Mouse (Mus musculus) neural tube, embryonic 15.5 days (tissue): ENCODE measurements around the gene Grip2. TPM values are rescaled to one million over a fixed set of nuclear protein-coding genes. Genes with fewer than 3 reads are reported as not detected.

Experiments
- ATAC-seq: fragments of 200-750 bp; cut with Nextera tagmentation; 2 replicates; pipeline ENCODE4 v1.8.0; 2017; ENCODE audit warnings: mild to moderate bottlenecking, moderate TSS enrichment, moderate library complexity; ENCODE audit not compliant: low FRiP score
- H3K27ac ChIP-seq: fragments of 300-500 bp; sonication (generic); replicated peaks from 2 replicates; pipeline ENCODE4 v1.5.1; 2015; ENCODE audit warnings: mild to moderate bottlenecking, inconsistent platforms
- H3K27me3 ChIP-seq: fragments of 300-500 bp; sonication (generic); replicated peaks from 2 replicates; pipeline ENCODE4 v1.6.1; 2015; ENCODE audit warnings: inconsistent platforms
- H3K36me3 ChIP-seq: fragments of 300-500 bp; sonication (generic); 2 replicates; pipeline ENCODE4 v1.6.1; 2015; ENCODE audit warnings: inconsistent platforms
- H3K4me1 ChIP-seq: fragments of 300-500 bp; sonication (generic); 2 replicates; pipeline ENCODE4 v1.6.1; 2015; ENCODE audit warnings: inconsistent platforms
- H3K4me2 ChIP-seq: fragments of 300-500 bp; sonication (generic); 2 replicates; pipeline ENCODE4 v1.6.1; 2015; ENCODE audit warnings: inconsistent platforms, mild to moderate bottlenecking, moderate library complexity
- H3K4me3 ChIP-seq: fragments of 300-500 bp; sonication (generic); replicated peaks from 2 replicates; pipeline ENCODE4 v1.5.1; 2015; ENCODE audit warnings: mild to moderate bottlenecking, inconsistent platforms
- H3K9ac ChIP-seq: fragments of 300-500 bp; sonication (generic); replicated peaks from 2 replicates; pipeline ENCODE4 v1.6.1; 2015; ENCODE audit warnings: mild to moderate bottlenecking, inconsistent platforms
- H3K9me3 ChIP-seq: fragments of 300-500 bp; sonication (generic); replicated peaks from 2 replicates; pipeline ENCODE4 v1.6.1; 2016; ENCODE audit warnings: inconsistent platforms
- WGBS: fragments of 180-500 bp; shearing (Covaris S2); methylation state at CpG from one replicate; pipeline ENCODE4 v1.1.7; 2015; ENCODE audit warnings: mixed read lengths; 5-methylcytosine and 5-hydroxymethylcytosine counted together
- polyA plus RNA-seq: library from polyadenylated mRNA; unstranded; fragments of >200 nt; fragmentation: Nextera tagmentation; extraction: Ambion mirVana; gene quantifications from 2 replicates; pipeline ENCODE4 v1.2.1, GENCODE M21; 2015

Grip2 gene
- polyA plus RNA-seq, 1 experiment from 2014 or later = 8.6 TPM

- Histone ChIP-seq H3K36me3 (peaks cover 9% of the 10 kb centered on the region; the same call in 1 of the 2 replicates), H3K9me3 (no peaks in the 10 kb centered on the region), H3K27ac (peak overlapping the region; percentile 51), H3K4me3 (no peak overlapping the region), H3K9ac (no peak overlapping the region), H3K4me2 (no peak overlapping the region), H3K27me3 (no peaks in the 10 kb centered on the region), H3K4me1 (peaks cover 34% of the 10 kb centered on the region)
- ATAC-seq = no peak
- 3% methylated on average over 5 of the region's 5 CpGs for WGBS
These were observed 113.6 kb downstream of the Grip2 start for GRCm38 (mm10) chr6:91713370-91713896.

- no peaks in the 10 kb centered on the region for H3K27me3 ChIP-seq
- peak overlapping the region; percentile 51; the same call in 1 of the 2 replicates for H3K27ac ChIP-seq
- no peak overlapping the region for H3K4me2 ChIP-seq
- no peak overlapping the region for H3K9ac ChIP-seq
- no peaks in the 10 kb centered on the region for H3K9me3 ChIP-seq
- H3K36me3 ChIP-seq = peaks cover 9% of the 10 kb centered on the region; the same call in 1 of the 2 replicates
- 9% methylated on average over 10 of the region's 10 CpGs for WGBS
- peaks cover 33% of the 10 kb centered on the region for H3K4me1 ChIP-seq
- no peak for ATAC-seq
- H3K4me3 ChIP-seq = no peak overlapping the region
These were observed 114.2 kb downstream of the Grip2 start for GRCm38 (mm10) chr6:91712855-91713331.

- Histone ChIP-seq H3K36me3 (peaks cover 9% of the 10 kb centered on the region; the same call in 1 of the 2 replicates), H3K4me3 (no peak overlapping the region), H3K27me3 (no peaks in the 10 kb centered on the region), H3K27ac (peak overlapping the region; percentile 51; the same call in 1 of the 2 replicates), H3K4me2 (no peak overlapping the region), H3K4me1 (peaks cover 39% of the 10 kb centered on the region), H3K9ac (0 out of 2 replicates have a peak overlapping the region, but pooled peaks have one; percentile 18), H3K9me3 (no peaks in the 10 kb centered on the region)
- 17% methylated on average over 4 of the region's 4 CpGs for WGBS
- ATAC-seq = no peak
These were observed 114.8 kb downstream of the Grip2 start for GRCm38 (mm10) chr6:91712097-91712854.

Other genes starting within 250 kb of the Grip2 start
- gene Slc6a6, start 143.2 kb downstream of the Grip2 start, polyA plus RNA-seq = 89.5 and 102 TPM in 2 replicates
- gene Ccdc174, start 50.8 kb upstream of the Grip2 start, polyA plus RNA-seq = 39.7 and 42.1 TPM in 2 replicates
- 1.4 and 1.5 TPM in 2 replicates for gene 4930590J08Rik, start 75.6 kb upstream of the Grip2 start, polyA plus RNA-seq
- gene Fgd5, start 151.6 kb upstream of the Grip2 start, polyA plus RNA-seq = 17.3 and 17.6 TPM in 2 replicates